Mouse (Mus musculus) midbrain, embryonic 10.5 days (tissue): ENCODE results near the gene Ccdc158. TPM values are rescaled to one million over a fixed set of nuclear protein-coding genes. Genes with fewer than 3 reads are reported as not detected.
A peak's percentile ranks its signal among the peaks of the same experiment; 100 is the strongest.

ENCODE experiments used
- DNase-seq: peaks from one replicate; pipeline ENCODE4 v3.0.0-alpha.2; 2017; ENCODE audit warnings: low spot score
- H3K27ac ChIP-seq: fragments of 300-500 bp; sonication (generic); replicated peaks from 2 replicates; pipeline ENCODE4 v1.5.1; 2016; ENCODE audit warnings: mild to moderate bottlenecking
- H3K27me3 ChIP-seq: fragments of 300-500 bp; sonication (generic); 2 replicates; pipeline ENCODE4 v1.6.1; 2016; ENCODE audit warnings: low read depth, mild to moderate bottlenecking; ENCODE audit not compliant: poor library complexity, severe bottlenecking
- H3K36me3 ChIP-seq: fragments of 300-500 bp; sonication (generic); 2 replicates; pipeline ENCODE4 v1.6.1; 2016; ENCODE audit warnings: mild to moderate bottlenecking, moderate library complexity
- H3K4me1 ChIP-seq: fragments of 300-500 bp; sonication (generic); 2 replicates; pipeline ENCODE4 v1.6.1; 2016
- H3K4me3 ChIP-seq: fragments of 300-500 bp; sonication (generic); 2 replicates; pipeline ENCODE4 v1.5.1; 2016; ENCODE audit warnings: mild to moderate bottlenecking, moderate library complexity
- H3K9me3 ChIP-seq: fragments of 300-500 bp; sonication (generic); replicated peaks from 2 replicates; pipeline ENCODE4 v1.6.1; 2016; ENCODE audit warnings: mild to moderate bottlenecking
- WGBS: fragments of 180-500 bp; shearing (Covaris S2); methylation state at CpG from one replicate; pipeline ENCODE4 v1.1.7; 2016; 5-methylcytosine and 5-hydroxymethylcytosine counted together
- polyA plus RNA-seq: library from polyadenylated mRNA; unstranded; fragments of >200 nt; fragmentation: Nextera tagmentation; extraction: Ambion mirVana; gene quantifications from 2 replicates; pipeline ENCODE4 v1.2.1, GENCODE M21; 2016

Gene Ccdc158
- 0.85 and 0.89 TPM in 2 replicates for polyA plus RNA-seq

- H3K36me3 ChIP-seq = no peaks in the 10 kb centered on the region
- H3K27ac ChIP-seq = peak within 1 kb of the TSS; percentile 74
- H3K27me3 ChIP-seq = peaks cover 24% of the 10 kb centered on the region
- peaks cover 26% of the 10 kb centered on the region for H3K4me1 ChIP-seq
- peak; percentile 95 for DNase-seq
- H3K4me3 ChIP-seq = peak within 1 kb of the TSS; percentile 53
- 16% methylated on average over 53 of the region's 55 CpGs for whole genome bisulfite sequencing
- H3K9me3 ChIP-seq = no peaks in the 10 kb centered on the region
Measured at GRCm38 (mm10) chr5:92674859-92675573, at the start of gene Ccdc158. TSS of gene Ccdc158 (minus strand) at chr5:92675271.

GRCm38 (mm10) chr5:92721610-92722009 is 46.5 kb upstream of the Ccdc158 start:
- Histone ChIP-seq H3K36me3 (no peaks in the 10 kb centered on the region), H3K27ac (no peak overlapping the region), H3K27me3 (no peaks in the 10 kb centered on the region), H3K4me1 (no peaks in the 10 kb centered on the region), H3K9me3 (no peaks in the 10 kb centered on the region), H3K4me3 (no peak overlapping the region)
- DNase-seq = no peak
- WGBS = 94% methylated on average over 8 of the region's 8 CpGs

DNA sequence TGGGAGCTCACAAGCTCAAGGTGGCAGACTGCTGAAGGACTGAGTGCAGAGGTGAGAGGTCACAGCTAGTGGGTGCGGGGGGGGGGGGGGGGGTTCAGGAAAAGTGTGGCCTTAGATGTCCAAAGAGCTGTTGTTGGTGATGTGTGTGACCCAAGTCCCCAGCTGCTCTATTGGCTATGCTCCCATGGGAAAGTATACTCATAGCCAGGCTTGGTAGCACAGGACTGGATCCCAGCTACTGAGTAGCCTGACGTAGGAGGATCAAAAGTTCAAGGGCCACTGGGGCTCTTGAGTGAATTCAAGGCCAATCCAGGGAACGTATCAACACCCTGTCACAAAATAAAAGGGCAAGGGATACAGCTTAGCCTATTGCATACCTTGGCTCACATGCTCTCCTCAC is 43.8 kb upstream of the Ccdc158 start:
- Histone ChIP-seq H3K36me3 (no peaks in the 10 kb centered on the region), H3K27ac (no peak overlapping the region), H3K4me1 (peaks cover 10% of the 10 kb centered on the region), H3K4me3 (no peak overlapping the region), H3K9me3 (no peaks in the 10 kb centered on the region), H3K27me3 (no peaks in the 10 kb centered on the region)
- DNase-seq = no peak
- 82% methylated on average over 3 of the region's 3 CpGs for WGBS

DNA sequence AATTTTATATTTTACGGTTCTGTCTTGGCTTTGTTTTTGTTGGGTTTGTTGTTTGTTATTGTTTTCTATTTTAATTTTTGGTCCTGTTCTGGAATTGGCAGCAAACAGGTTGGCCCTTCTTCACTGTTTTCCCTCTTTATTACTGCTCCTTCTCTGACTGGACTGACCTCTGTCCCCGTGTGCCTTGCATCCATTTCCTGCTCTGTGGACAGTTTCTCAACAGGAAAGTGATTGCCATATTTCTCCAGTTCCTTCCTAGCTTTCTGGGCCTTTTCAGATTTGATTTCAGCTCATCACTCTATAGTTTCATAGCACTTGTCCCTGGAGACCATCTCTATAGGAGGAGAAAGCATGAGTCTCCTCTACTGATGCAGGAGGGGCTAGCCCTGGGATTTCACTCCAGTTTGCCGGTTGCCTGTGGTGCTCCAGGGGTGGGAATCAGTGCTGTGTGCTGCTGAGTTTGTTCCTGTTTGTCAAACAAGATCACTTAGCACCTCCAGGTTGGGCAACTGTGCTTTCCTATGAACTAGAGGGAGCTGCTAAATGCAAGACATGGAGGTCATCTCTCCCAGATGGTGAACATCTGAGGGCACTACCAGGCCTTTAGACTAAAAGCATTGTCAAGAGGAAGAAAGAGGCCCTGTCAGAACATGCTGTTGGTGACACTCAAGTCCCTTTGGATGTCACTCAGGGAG is 42.7 kb upstream of the Ccdc158 start:
- H3K27ac ChIP-seq = no peak overlapping the region
- H3K4me1 ChIP-seq = peaks cover 15% of the 10 kb centered on the region
- no peak overlapping the region for H3K4me3 ChIP-seq
- H3K36me3 ChIP-seq = no peaks in the 10 kb centered on the region
- no peaks in the 10 kb centered on the region for H3K27me3 ChIP-seq
- 69% methylated on average over 3 of the region's 3 CpGs for WGBS
- no peaks in the 10 kb centered on the region for H3K9me3 ChIP-seq
- DNase-seq = no peak

- Histone ChIP-seq H3K4me1 (peaks cover 20% of the 10 kb centered on the region), H3K4me3 (no peak overlapping the region), H3K36me3 (no peaks in the 10 kb centered on the region), H3K9me3 (no peaks in the 10 kb centered on the region), H3K27ac (no peak overlapping the region), H3K27me3 (no peaks in the 10 kb centered on the region)
- DNase-seq = no peak
- 73% methylated on average over 2 of the region's 2 CpGs for WGBS
Measured at GRCm38 (mm10) chr5:92715890-92716289, 40.8 kb upstream of the Ccdc158 start.

DNA sequence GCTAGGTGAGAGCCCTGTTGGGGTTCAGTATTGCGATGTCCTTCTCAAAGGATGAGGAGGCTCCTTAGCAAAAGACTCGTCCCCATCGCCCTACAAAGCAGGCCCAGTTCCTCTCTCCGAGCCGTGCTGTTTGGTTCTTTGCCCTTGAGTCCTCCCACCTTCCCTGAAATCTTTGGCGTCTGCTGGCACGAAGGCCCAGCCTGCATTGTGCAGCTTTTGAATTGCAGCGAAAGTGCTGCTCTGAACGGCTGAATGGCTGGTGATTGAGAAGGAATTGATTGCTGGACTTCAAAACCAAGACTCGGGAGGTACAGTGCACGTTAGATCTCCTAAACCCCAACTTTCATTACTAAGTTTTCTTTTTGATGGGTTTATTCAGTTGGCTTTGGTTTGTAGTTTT is 40.2 kb upstream of the Ccdc158 start:
- H3K4me1 ChIP-seq = peaks cover 23% of the 10 kb centered on the region
- peak overlapping the region; percentile 46; the same call in 1 of the 2 replicates for H3K27ac ChIP-seq
- H3K27me3 ChIP-seq = no peaks in the 10 kb centered on the region
- H3K9me3 ChIP-seq = no peaks in the 10 kb centered on the region
- WGBS = 61% methylated on average over 11 of the region's 11 CpGs
- DNase-seq = no peak
- H3K4me3 ChIP-seq = no peak overlapping the region
- no peaks in the 10 kb centered on the region for H3K36me3 ChIP-seq

DNA sequence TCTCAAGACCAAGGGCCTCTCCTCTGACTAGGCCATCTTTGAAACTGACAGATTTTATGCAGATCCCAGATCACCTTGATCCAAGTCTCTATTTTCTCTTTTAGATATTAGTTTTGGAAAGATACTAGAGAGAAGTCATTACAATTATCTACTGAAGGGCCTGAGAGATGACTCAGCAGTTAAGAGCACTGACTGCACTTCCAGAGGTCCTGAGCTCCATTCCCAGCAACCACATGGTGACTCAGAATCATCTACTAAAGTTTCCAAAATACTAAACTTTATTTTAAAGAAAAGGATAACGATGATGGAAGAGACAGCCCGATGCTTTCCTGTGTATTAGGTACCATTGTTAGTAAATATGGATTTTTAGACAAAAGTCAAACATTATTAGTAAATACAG is 39.8 kb upstream of the Ccdc158 start:
- Histone ChIP-seq H3K36me3 (no peaks in the 10 kb centered on the region), H3K4me1 (peaks cover 28% of the 10 kb centered on the region)
- WGBS = 91% methylated on average over 2 of the region's 2 CpGs

DNA sequence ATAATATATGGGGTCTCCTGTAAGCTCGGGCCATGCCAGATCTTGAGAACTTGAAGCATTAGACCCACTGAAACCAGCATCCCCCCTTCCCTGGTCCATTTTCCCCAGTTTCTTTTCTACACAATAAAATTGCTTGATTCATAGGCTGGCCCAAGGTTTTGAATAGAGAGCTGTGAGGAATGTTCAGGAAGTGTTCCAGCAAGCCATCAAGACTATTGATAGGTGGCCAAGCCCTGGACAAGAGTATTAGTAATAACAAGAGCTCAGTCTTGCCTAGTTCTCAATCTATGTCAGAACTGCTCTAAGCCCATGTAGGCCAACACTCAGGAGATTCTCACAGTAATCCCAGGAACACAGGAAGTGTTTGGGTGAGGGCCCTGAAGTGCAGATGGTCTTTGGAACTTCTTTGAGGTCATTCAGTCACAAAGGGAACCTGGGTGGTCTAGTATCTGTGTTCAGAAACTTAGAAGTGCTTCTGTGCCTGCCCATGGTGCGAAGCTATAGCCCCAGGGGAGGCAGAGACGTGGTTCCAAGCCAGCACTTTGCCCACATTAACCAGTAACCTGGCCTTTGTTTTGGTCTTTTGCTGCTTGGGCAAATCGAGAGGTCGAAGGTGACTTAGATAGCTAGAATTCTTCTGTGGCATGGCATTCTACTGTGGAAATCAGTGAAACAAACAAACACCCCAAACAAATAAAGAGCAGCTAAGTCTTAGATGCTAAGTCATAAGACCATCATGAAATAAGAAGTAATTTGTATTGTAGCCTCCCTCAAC is 37.7 kb upstream of the Ccdc158 start:
- Histone ChIP-seq H3K4me3 (no peak overlapping the region), H3K27ac (no peak overlapping the region), H3K9me3 (no peaks in the 10 kb centered on the region), H3K36me3 (no peaks in the 10 kb centered on the region), H3K27me3 (no peaks in the 10 kb centered on the region), H3K4me1 (peaks cover 48% of the 10 kb centered on the region)
- WGBS = 73% methylated on average over 5 of the region's 5 CpGs
- DNase-seq = no peak

More for the DNA sequence above, 39.8 kb upstream of the Ccdc158 start:
- Histone ChIP-seq H3K9me3 (no peaks in the 10 kb centered on the region), H3K4me3 (no peak overlapping the region), H3K27me3 (no peaks in the 10 kb centered on the region), H3K27ac (no peak overlapping the region; the same call in 1 of the 2 replicates)
- DNase-seq = no peak

DNA sequence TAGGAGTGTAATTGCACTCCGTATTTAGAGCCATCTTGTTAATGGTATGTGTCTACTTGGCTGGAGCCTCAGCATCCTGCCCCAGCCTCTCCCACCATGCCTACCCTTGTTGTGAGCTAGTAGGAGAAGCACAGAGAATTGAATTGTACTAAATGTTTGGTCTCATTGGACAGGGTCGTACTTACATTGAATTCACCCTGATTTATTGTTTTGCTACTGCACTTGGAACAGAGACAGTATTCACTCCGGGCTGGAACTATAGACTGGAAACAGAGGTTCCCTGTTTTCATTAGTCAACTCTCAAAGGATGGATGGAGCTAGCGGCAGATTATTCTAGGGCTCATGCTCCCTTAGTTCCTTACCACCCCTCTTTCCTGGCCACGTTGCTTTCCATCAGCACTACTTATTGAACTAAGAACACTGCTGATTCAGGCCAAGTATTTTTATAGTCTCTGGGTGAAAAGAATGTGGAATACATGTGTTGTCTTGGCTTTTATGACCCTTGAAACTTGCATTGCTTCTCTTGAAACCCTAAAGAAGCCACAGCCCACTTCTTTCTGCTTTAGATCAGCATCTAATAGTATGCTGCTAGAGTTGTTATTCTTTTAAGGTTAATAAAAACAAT is 36.7 kb upstream of the Ccdc158 start:
- Histone ChIP-seq H3K27ac (no peak overlapping the region), H3K9me3 (no peaks in the 10 kb centered on the region), H3K4me3 (no peak overlapping the region), H3K27me3 (no peaks in the 10 kb centered on the region), H3K36me3 (no peaks in the 10 kb centered on the region), H3K4me1 (peaks cover 59% of the 10 kb centered on the region)
- 84% methylated on average over 5 of the region's 5 CpGs for WGBS
- DNase-seq = no peak

DNA sequence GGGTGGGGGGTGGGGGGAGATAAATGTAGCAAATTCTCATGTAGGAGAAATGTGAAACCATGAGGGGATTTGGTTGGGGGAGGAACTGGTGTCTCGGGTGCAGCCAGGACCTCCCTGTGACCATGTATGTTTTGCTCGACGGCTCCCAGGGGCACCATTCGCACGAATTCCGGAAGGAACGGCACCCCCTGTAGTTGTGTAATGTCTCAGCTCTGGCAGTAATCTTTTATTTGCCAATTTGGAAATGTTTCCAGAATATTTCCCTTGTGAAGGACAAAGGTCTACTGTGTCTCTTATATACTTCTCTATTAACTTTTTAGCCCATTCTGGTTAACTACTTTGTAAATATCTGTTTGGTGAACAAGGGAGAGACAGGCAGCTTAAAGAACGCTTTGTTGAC is 35.7 kb upstream of the Ccdc158 start:
- Histone ChIP-seq H3K4me1 (peaks cover 67% of the 10 kb centered on the region), H3K27ac (no peak overlapping the region), H3K36me3 (no peaks in the 10 kb centered on the region), H3K4me3 (no peak overlapping the region), H3K9me3 (no peaks in the 10 kb centered on the region), H3K27me3 (no peaks in the 10 kb centered on the region)
- no peak for DNase-seq
- 77% methylated on average over 8 of the region's 8 CpGs for WGBS

DNA sequence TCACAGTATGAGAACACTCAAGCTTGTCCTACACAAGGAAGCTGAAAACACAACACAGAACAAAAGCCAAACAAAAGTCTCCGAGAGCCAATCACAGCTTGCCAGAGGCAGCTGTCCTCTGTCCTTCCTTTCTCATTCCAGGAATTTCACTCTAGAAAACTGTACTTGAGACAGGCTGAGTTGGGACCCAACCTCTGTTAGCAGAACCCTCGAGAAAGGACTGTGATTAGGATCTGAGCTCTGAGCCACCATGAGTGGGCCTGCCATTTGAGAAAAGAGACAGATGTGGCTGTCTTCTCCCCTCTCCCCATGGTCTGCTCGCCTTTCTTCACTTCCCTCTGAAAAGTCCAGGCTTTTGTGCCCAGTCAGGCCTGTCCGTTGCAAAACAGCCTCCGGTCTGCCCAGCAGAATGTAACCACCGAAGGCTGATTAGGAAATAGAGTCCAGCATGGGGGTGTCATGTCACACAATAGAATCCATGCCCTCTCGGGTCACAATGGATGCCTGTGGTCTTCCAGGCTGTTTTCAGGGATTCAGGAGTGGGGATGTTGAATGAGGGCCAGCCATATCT is 32.9 kb upstream of the Ccdc158 start:
- WGBS = 16% methylated on average over 7 of the region's 7 CpGs
- Histone ChIP-seq H3K36me3 (no peaks in the 10 kb centered on the region), H3K27ac (peak overlapping the region; percentile 85), H3K27me3 (no peaks in the 10 kb centered on the region), H3K4me3 (no peak overlapping the region), H3K4me1 (peaks cover 62% of the 10 kb centered on the region), H3K9me3 (no peaks in the 10 kb centered on the region)
- peak; percentile 54 for DNase-seq

- Histone ChIP-seq H3K4me1 (peaks cover 63% of the 10 kb centered on the region), H3K4me3 (no peak overlapping the region), H3K9me3 (no peaks in the 10 kb centered on the region), H3K36me3 (no peaks in the 10 kb centered on the region), H3K27me3 (no peaks in the 10 kb centered on the region), H3K27ac (no peak overlapping the region)
- WGBS = 89% methylated on average over 8 of the region's 8 CpGs
- DNase-seq = no peak
Measured at GRCm38 (mm10) chr5:92703671-92704070, 28.6 kb upstream of the Ccdc158 start.
